Mouse (Mus musculus) kidney, adult 2 months (tissue): ENCODE data around the gene Tmc1.

ENCODE experiments used
- CTCF ChIP-seq: fragments of 200-500 bp; conservative IDR thresholded peaks from 2 replicates; pipeline ENCODE4 v1.5.1; 2011; ENCODE audit warnings: low read depth, mild to moderate bottlenecking, control low read depth, low read length, moderate library complexity, mixed read lengths; ENCODE audit not compliant: insufficient read depth, insufficient read length
- POLR2A ChIP-seq: fragments of 200-500 bp; IDR thresholded peaks from one replicate; pipeline ENCODE4 v1.6.1; 2011; ENCODE audit warnings: low read depth, low read length, control low read depth

GRCm38 (mm10) chr19:20924282-20924681 is 29.7 kb downstream of the Tmc1 start:
- TF ChIP-seq CTCF (no peak), POLR2A (no peak)
